Mouse (Mus musculus) cerebellum, postnatal 4 days (tissue): ENCODE results near the gene Mapk14.

ENCODE experiments used
- DNase-seq, 2 experiments: peaks; one replicate each; pipeline ENCODE4 v3.0.0; 2022; ENCODE audit warnings: low spot score in 2 of 2, mixed read lengths in 1 of 2

Gene Mapk14

DNA sequence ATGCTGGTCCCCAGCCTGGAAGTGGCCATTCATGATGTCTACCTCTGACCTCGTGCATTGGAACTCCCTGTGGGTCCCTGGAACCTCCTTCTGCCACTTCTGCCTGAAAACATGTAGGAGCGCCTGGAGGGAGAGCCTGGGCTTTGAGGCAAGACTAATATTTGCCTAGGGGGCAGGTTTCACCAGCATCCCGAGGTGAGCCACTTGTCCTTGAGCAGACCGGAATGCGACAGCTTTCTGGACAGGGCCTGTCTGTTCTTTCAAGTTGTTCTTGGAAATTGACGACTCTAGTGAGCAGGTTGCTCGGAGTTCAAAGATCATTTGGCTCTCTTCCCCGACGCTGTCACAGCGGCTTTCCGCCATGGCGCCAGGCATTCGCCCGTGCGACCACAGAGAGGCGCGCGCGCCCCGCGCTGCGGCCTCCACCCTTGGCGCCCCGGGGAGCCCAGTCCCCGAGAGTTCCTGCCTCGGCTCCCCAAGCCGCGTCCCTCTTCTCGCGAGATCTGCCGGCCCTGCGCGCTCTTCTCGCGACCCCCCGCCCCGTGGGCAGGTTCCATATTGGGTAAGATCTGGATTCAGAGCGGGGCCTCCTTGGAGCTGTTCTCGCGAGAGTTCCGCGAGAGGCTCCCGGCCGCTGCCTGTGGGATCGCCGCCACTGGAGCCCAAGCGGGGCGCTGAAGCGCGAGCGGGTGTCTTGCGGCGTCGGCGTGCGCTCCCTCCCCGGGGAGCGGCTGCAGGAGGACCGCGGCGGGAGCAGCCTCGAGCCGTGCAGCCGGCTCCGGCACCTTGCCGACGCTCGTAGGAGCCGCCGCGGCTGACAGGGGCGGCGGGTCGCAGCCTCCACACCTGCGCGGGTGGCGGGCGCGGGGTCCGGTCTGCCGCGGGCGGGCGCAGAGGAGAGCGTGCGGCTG is at the start of gene Mapk14:
Gene Mapk14 (plus strand): TSS at position 554 of the 911 bp plus-strand sequence.
- peak; percentile 99 for DNase-seq

DNA sequence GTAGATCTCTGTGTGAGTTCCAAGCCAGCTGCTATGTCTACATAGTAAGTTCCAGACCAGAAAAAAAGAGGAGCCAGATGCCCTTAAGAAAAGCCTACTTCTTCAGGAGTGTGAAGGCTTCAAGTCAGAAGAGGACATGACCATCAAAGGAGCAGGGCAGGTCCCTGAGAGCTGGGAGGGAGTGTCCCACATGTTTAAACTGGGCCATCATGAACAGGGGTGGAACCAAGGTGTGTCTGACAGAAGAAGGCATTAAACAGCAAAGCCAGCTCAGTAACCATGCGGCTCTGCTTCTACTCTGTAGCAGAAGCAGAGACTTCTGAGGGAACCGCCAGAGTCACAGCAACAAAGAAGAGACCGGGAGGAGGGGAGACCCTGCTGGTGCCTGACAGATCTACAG is 47.4 kb upstream of the Mapk14 start:
- no peak for DNase-seq

DNA sequence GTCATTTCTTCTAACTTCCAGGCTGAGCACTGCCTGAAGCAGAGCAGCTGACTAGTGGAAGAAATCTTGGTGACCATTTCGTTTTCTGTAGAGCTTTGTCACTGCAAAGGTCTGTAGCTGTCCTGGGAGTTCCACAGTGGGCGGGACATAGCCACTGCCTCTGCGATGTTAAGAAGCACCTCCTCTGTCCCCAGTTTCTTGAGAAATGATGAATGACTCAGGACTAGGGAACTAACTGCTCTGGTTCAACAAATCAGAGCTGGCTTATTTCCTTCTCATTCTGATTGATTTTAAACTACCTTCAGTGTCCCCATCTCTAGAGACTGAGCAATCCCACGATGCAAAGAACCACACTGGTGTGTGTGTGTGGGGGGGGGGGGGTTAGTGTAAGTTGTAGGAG is 47.0 kb upstream of the Mapk14 start:
- DNase-seq: no peak

DNA sequence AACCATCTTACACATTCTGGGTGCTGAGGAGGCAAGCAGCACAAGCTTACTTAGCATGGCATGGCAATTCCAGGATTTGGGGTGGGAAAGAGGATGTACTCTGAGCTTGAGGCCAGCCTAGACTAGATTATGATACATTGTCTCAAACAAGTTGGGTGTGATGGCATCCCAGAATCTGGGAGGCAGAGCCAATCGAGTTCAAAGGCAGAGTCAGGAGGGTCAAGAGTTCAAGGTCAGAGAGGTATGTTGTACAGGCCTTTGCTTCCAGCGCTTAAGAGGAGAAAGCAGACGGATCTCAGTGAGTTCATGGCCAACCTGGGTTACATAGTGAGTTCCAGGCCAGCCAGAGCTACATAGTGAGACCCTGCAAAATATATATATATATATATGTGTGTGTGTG is 44.9 kb upstream of the Mapk14 start:
- no peak for DNase-seq

DNA sequence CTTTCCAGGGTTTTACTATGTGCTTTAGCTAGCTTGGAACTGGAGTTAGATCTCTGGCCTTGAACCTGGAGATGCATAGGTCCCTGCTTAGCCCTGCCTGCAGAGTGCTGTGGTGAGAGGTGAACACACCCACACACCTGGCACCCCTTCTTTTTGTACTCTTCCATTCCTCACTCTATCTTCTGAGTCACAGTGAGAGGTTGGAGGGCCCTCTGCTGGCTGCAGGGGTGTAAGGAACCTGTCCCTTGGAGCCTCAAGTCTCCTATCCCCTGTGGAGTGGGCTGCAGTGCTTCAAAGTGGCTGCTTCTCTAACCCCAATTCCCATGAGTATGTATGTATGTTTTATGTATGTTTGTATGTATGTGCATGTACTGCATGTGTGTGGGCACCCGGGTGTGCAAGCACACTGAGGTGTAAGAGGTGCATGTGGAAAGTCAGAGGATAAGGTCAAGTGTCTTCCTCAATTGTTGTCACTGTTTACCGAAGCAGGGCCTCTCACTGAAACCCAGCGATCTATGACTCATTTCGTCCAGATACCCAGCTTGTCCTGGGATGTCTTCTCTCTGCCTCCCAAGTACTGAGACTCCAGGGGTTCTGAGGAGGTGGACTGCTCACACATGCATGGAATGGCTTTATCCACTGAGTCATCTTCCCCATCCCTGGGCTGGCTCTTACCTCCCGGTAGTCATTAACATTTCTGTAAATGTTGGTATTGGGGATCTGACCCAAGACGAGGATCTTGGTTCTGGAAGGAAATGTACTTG is 42.3 kb upstream of the Mapk14 start:
- DNase-seq: peak in 1 of 2 experiments; percentile 11

DNA sequence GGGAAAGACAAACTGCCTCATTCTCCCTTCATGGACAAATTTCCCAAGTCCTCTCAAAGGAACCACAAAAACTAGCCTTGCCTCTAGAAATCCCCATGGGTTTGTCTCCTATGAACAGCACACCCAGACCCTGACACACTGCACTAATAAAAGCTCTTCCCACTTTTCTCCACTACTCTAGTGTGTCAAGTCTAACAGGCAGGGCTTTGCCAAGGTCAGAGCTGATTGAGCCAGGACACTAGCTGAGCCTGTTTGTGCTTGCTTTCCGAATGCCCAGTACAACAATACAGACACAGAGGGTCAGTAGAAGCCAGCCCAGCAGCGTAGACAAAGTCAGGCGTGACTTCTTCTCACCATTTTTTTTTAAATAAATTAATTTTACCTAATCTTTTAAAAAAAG is 40.9 kb upstream of the Mapk14 start:
- DNase-seq: no peak

DNA sequence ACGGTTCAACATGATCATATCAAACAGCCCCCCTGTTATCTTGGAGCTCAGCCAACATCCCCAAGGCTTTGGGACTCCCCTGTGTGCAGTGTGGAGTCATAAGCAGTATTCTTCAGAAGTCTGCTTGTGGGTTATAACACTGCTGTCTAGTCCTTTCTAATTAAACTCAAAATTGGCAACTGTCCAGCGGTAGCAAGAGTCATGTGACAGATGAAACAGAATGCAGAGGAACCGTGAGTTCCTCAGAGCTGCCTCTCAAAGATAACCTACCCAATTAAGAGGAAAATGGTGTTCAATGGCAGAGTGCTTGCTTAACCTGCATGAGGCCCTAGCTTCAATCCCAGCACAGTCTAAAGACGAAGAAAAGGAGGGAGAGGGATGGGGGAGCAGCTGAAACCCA is 33.2 kb upstream of the Mapk14 start:
- no peak for DNase-seq

DNA sequence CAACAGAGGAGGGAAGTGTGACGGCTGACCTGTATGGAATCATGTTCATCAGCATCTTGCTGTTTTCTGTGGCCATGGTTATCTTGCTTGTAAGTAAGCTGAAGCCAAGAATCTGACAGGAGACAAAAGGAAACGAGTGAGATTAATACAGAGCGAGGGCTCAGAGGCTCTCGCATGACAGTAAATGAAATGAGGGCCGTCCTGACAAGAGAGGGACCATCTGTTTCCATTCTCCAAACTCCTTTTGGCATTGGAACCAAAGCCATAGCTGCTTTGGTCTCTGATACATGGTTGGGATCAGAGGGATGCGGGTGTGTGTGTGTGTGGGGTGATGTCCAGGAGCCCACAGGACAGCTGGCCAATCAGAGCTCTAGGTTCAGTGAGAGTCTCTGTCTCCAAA is 31.6 kb upstream of the Mapk14 start:
- no peak for DNase-seq

DNA sequence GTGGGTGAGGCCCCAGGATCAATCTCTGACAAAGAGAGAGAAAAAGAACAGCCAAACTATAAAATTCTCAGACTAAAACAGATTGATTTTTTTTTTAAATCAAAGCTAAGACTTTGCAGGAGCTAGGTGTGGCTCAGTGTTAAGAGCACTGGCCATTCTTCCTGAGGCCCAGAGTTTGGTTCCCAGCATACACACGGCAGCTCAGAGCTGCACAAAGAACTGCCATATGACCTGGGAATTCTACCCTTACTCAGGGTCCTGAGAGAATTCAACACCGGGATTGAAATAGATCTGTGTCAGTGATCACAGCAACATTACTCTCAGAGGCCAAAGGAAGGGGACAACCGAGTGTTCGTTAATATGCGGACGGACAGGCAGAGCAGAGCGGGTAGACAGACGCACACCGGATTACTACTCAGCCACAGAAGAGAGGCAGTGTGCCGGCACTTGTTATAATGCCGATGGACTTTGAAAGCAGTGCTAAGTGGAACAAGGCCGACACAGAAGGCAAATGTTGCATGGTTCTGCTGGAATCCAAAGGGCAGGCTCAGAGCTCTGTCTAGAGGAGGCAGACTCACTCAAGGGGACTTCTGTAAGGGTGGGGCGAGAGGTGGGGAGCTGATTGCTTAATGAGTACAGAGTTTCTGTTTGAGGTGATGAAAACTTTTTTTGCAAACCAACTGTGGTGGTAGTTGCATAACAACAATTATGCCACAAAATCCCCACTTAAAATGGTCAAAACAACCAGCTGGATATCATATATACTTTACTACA is 8.6 kb upstream of the Mapk14 start:
- DNase-seq: no peak

DNA sequence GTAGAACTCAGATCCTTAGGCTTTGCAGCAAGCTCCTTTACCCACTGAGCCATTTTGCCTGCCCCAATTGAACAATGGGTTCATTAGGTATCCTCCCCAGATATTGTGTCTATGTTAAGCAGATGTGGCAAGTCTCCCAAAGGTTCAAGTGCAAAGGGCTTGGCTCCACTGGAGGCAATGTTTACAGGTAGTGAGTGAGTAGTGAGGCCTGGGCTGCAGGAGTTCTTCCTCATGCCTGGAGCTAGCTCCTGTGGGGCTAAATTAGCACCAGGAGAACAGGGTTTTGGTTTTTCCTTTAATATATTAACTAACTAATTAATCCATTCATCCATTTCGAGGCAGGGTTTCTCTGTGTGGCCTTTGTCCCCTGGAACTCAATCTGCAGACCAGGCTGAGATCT is 7.5 kb upstream of the Mapk14 start:
- no peak for DNase-seq

DNA sequence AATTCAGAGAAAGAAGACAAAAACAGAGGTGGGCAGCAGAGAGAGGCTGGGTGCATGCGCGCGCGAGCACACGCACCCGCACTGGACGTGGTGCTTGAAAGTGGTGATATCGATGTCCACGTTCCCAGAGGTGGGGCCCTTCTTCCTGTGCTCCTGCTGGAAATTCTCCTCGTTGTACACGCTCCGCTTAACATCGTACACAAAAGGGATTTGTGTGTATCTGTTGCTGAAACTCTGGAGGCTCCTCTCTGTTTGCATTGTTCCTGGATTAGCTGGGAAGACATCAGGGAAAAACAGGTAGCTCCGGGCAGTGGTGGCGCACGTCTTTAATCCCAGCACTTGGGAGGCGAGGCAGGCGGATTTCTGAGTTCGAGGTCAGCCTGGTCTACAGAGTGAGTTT is 6.5 kb upstream of the Mapk14 start:
- DNase-seq: no peak

DNA sequence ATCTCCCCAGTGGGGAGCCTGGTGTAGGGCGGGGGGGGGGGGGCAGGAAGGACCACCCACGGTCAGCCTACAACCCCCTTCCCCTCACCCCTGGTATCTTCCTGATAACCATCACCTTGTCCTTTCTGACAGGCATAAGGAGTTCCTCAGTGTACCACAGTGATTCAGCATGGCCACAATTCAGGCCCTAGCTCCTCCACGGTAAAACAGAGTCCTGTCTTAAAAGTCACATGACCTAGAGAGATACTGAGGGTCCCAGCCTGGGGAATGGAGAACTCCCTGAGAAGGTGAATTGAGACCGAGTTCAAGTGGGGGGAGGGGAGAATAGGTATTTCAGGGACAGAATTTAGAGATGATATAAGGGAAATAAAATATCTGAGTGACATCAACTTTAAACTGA is 3.8 kb upstream of the Mapk14 start:
- no peak for DNase-seq

DNA sequence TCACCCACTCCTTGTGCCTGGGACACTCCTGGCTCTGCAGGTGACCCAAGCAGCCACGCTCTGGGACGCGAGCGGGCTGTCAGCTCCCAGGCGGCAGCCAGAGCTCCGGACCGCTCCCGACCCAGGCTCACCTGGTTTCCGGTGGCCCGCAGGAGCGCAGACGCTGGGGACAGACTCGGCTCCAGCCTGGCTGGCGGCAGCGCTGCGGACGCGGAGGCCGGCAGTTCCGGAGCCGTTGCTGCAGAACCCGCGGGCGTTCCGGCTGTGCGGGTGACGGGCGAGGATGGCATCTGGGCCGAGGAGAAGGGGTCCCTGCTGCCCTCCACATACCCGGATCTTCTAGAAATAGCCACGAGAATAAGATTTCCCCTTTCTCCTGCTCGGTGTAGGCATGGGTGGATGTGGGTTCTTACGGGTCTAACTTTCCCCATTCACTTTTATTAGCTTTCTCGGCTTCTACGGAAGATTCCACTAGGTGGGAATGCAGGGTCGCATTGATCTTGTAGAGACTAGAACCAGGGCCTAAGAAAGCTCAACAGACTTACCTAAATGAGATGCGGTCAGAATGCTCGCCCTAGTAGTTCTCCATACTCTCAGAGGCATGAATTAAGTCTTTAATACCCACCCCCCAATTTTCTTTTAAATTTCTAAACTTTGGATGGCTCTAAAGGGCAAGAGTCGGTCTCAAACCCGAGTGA is 1.4 kb upstream of the Mapk14 start, which contains the start of gene Slc26a8:
Gene Slc26a8 (minus strand): TSS at position 648 of the 698 bp plus-strand sequence.
- DNase-seq: peak in 1 of 2 experiments; percentile 18

DNA sequence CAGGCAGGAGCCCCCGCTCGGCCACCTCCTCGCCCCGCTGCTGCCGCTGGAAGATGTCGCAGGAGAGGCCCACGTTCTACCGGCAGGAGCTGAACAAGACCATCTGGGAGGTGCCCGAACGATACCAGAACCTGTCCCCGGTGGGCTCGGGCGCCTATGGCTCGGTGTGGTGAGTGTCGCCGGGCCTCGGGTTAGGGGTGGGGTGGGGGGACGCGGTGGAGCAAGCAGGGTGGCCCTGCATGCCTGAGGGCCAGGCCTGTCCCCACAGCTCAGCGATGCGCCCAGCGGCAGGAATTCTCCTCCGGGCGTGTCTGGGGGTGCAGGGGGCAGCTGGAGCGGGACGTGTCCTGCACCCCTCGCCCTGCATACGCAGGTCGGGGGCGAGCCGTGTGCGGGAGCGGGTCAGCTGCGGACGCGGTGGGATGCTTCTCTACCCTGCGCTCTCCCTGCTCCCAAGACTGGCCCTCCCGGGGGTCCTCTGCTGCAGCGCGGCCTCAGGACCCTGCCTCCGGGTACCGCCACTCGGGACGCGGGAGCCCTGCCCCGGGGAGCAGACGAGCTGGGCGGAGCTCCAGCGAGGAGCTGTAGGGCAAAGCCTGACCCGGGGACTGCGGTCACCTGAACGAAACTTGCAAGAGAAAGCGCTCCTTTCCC is 685 bp downstream of the Mapk14 start:
- peak in 1 of 2 experiments; percentile 48 for DNase-seq

DNA sequence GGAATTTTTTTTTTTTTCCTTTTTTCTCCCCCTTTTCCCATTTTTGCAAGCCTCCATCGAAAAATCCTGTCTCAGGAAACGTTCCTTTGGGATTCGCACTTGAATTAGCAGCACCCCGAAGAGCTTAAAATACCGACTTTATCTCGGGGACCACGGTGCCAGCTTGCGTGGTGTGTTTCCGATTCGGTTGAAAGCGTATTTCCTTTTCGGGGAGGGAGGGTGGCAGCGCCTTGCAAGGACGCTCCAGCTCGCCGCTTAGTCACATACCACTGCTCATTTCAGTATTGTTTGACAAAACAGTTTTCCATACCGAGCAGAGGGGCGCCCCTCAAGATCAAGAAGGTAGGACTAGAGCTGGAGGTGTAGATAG is 1.2 kb downstream of the Mapk14 start:
- no peak for DNase-seq

DNA sequence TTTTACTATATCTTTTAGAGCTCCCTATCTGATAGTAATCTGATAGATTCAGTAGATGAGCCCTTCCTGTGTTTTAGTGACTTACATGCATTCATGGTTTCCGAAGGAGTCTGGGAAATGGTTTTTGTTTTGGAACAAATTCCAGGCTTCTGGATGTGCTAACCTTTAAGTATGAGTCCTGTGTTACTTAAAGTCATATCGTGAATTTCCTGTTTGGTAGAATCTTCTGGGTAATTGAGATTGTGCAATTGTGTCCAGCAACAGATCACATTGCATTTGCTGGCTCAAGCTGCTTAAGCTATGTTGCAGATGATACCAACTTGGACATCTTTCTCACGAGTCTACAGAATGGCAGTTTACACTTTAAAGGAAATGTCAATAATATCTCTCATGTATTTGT is 2.0 kb downstream of the Mapk14 start:
- no peak for DNase-seq

DNA sequence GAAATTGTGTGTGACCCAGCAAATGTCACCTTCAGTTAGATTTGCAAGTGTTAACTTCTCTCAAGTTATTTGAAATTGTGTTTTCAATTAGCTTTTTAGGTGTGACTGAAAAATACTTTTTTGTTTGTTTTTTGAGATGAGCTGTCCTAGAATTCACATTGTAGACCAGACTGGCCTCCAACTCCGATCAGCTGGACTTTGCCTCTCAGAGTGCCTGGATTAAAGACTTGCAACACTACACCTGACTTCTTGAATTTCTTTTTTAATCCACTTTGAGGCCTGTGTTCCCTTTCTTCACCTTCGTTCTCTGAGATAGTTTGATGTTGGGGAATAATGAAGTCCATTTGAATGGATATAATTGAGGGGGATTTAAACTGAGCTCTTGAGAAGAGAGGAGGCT is 2.9 kb downstream of the Mapk14 start:
- no peak for DNase-seq

DNA sequence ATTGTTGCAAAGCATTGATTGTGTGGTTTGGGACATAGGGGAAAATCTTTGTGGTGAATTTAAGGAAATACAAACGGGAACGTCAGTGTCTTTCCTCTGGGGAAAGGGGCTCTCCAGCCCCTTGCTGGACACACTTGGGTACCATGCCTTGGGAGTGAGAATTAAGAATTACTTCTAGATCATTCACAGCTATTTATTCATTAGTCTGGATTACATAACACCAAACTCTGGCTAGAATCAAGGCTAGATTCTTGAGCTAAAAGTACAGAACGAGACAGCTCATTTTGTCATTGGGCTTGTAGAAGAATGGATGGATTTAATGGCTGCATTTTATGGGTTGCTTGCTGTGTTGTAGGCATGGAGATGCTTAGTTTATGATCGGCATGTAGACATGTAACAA is 3.7 kb downstream of the Mapk14 start:
- no peak for DNase-seq

DNA sequence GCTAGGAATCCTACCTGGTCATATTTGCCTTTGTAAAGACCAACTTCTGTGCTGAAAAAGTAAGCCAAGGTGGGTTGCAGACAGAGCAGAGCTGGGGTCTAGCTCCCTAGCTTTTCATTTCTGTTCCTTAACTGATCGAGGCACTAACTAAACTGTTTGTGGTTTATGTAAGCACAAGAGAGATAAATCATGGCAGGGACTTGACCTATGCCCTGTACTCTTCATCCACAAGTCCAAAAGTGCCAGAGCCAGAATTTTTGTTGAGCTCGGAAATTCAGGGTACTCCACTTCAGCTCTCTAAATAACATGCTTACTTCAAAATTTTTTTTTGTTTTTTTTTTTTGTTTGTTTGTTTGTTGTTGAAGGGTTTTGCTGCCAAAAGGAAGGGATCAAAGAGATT is 5.5 kb downstream of the Mapk14 start:
- DNase-seq: no peak

DNA sequence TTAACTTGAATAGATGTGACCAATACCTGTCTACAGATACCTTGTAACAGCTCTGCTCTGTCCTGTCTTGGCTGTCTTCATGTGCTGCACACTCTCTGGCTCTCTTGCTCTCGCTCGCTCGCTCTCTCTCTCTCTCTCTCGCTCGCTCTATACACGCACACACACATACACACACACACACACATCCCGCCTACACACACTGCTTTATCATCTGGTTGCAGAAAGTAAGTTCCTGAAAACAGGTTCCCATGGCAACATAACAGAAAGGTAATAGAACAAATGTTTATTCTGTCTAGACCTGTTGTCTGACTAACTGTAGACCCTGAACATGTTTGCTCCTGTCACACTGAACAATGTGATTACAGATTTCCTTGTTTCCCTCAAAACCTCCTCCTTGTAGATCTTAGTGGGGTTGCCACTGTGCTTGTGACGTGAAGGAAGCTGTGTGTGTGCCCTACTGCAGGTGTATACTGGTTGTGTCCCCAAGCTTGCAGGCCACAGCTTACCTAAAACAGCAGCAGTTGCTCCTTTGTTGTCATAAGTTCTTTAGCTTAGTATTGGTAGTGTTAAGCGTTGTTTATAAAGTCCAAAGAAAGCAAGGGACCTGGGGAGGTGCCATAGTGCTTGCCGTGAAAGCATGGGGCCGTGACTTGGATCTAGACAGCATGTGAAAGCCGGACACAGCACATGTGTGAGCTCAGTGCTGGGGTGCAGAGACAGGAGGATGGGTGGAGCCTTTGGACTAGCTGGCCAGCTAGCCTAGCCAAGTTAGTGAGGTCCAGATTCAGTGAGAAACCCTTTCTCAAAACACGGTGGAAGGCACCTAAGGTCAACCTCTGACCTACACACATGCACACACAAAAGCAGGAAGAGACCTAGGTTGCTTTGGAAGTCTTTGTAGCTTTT is 6.4 kb downstream of the Mapk14 start:
- no peak for DNase-seq
